Mouse (Mus musculus): ENCODE measurements around the gene Hebp1. TPM values are rescaled to one million over a fixed set of nuclear protein-coding genes. Genes with fewer than 3 reads are reported as not detected.

Hebp1 gene
- polyA plus RNA-seq, 1 experiment from 2014 or later: 4.7 TPM

- peak; percentile 25; the same call in 1 of the 2 replicates for ATAC-seq (replicated peaks)
- WGBS: 76% methylated on average over 6 of the region's 6 CpGs
Observed at GRCm38 (mm10) chr6:135168471-135168870, 29.4 kb downstream of the Hebp1 start.

GRCm38 (mm10) chr6:135167380-135168311 is 30.2 kb downstream of the Hebp1 start:
- ATAC-seq (replicated peaks): peak; percentile 89
- Histone ChIP-seq H3K4me2 (peak overlapping the region; percentile 89), H3K36me3 (replicated peaks) (no peaks in the 10 kb centered on the region), H3K27ac (no peak overlapping the region), H3K9me3 (no peaks in the 10 kb centered on the region), H3K27me3 (replicated peaks) (0 out of 2 replicates have a peak, but pooled peaks cover 2% of the 10 kb centered on the region), H3K4me3 (peak overlapping the region; percentile 42), H3K4me1 (peaks cover 10% of the 10 kb centered on the region; the same call in 1 of the 2 replicates), H3K9ac (peak overlapping the region; percentile 42)
- 3% methylated on average over 46 of the region's 46 CpGs for WGBS

More at GRCm38 (mm10) chr6:135168471-135168870, 29.4 kb downstream of the Hebp1 start:
- Histone ChIP-seq H3K9ac (no peak overlapping the region), H3K4me1 (peaks cover 10% of the 10 kb centered on the region; the same call in 1 of the 2 replicates), H3K27ac (no peak overlapping the region), H3K36me3 (replicated peaks) (no peaks in the 10 kb centered on the region), H3K9me3 (no peaks in the 10 kb centered on the region), H3K4me3 (peak overlapping the region; percentile 42), H3K27me3 (replicated peaks) (0 out of 2 replicates have a peak, but pooled peaks cover 2% of the 10 kb centered on the region), H3K4me2 (peak overlapping the region; percentile 89)

GRCm38 (mm10) chr6:135166712-135167111 is 31.1 kb downstream of the Hebp1 start:
- Histone ChIP-seq H3K36me3 (replicated peaks) (no peaks in the 10 kb centered on the region), H3K27me3 (replicated peaks) (0 out of 2 replicates have a peak, but pooled peaks cover 2% of the 10 kb centered on the region), H3K9me3 (no peaks in the 10 kb centered on the region), H3K9ac (no peak overlapping the region), H3K27ac (no peak overlapping the region), H3K4me1 (peaks cover 10% of the 10 kb centered on the region; the same call in 1 of the 2 replicates), H3K4me3 (no peak overlapping the region), H3K4me2 (no peak overlapping the region)
- no peak for ATAC-seq (replicated peaks)
- WGBS: 58% methylated on average over 5 of the region's 5 CpGs

- 86% methylated on average over 3 of the region's 3 CpGs for WGBS
- H3K9ac ChIP-seq: no peak overlapping the region
- ATAC-seq (replicated peaks): no peak
- H3K36me3 ChIP-seq (replicated peaks): no peaks in the 10 kb centered on the region
- H3K27me3 ChIP-seq (replicated peaks): 0 out of 2 replicates have a peak, but pooled peaks cover 2% of the 10 kb centered on the region
- no peaks in the 10 kb centered on the region for H3K9me3 ChIP-seq
- H3K27ac ChIP-seq: no peak overlapping the region
- H3K4me3 ChIP-seq: no peak overlapping the region
- no peak overlapping the region for H3K4me2 ChIP-seq
- H3K4me1 ChIP-seq: peaks cover 10% of the 10 kb centered on the region; the same call in 1 of the 2 replicates
Observed at GRCm38 (mm10) chr6:135166262-135166661, 31.6 kb downstream of the Hebp1 start.

- Histone ChIP-seq H3K4me2 (no peak overlapping the region), H3K9ac (no peak overlapping the region), H3K27ac (no peak overlapping the region), H3K36me3 (replicated peaks) (no peaks in the 10 kb centered on the region), H3K27me3 (replicated peaks) (0 out of 2 replicates have a peak, but pooled peaks cover 2% of the 10 kb centered on the region), H3K9me3 (no peaks in the 10 kb centered on the region), H3K4me1 (peaks cover 10% of the 10 kb centered on the region; the same call in 1 of the 2 replicates), H3K4me3 (no peak overlapping the region)
- 81% methylated on average over 2 of the region's 2 CpGs for WGBS
- no peak for ATAC-seq (replicated peaks)
Observed at GRCm38 (mm10) chr6:135165706-135166105, 32.1 kb downstream of the Hebp1 start.

- Histone ChIP-seq H3K4me2 (no peak overlapping the region), H3K9me3 (no peaks in the 10 kb centered on the region), H3K27me3 (replicated peaks) (0 out of 2 replicates have a peak, but pooled peaks cover 2% of the 10 kb centered on the region), H3K4me1 (peaks cover 10% of the 10 kb centered on the region; the same call in 1 of the 2 replicates), H3K4me3 (no peak overlapping the region), H3K36me3 (replicated peaks) (no peaks in the 10 kb centered on the region), H3K27ac (no peak overlapping the region), H3K9ac (no peak overlapping the region)
- WGBS: 90% methylated on average over 3 of the region's 3 CpGs
- ATAC-seq (replicated peaks): no peak
Observed at GRCm38 (mm10) chr6:135165191-135165590, 32.6 kb downstream of the Hebp1 start.

- ATAC-seq (replicated peaks): no peak
- H3K27ac ChIP-seq: no peak overlapping the region
- H3K4me2 ChIP-seq: no peak overlapping the region
- no peak overlapping the region for H3K4me3 ChIP-seq
- H3K4me1 ChIP-seq: peaks cover 6% of the 10 kb centered on the region; the same call in 1 of the 2 replicates
- H3K9me3 ChIP-seq: no peaks in the 10 kb centered on the region
- H3K27me3 ChIP-seq (replicated peaks): 0 out of 2 replicates have a peak, but pooled peaks cover 2% of the 10 kb centered on the region
- no peaks in the 10 kb centered on the region for H3K36me3 ChIP-seq (replicated peaks)
- no peak overlapping the region for H3K9ac ChIP-seq
- 80% methylated on average over 4 of the region's 4 CpGs for WGBS
Observed at GRCm38 (mm10) chr6:135162861-135163260, 35.0 kb downstream of the Hebp1 start.

GRCm38 (mm10) chr6:135162311-135162710 is 35.5 kb downstream of the Hebp1 start:
- WGBS: 86% methylated on average over 3 of the region's 3 CpGs
- ATAC-seq (replicated peaks): no peak

GRCm38 (mm10) chr6:135161356-135161755 is 36.5 kb downstream of the Hebp1 start:
- Histone ChIP-seq H3K36me3 (replicated peaks) (no peaks in the 10 kb centered on the region), H3K4me2 (no peak overlapping the region), H3K27ac (no peak overlapping the region), H3K9me3 (no peaks in the 10 kb centered on the region), H3K9ac (no peak overlapping the region), H3K4me3 (no peak overlapping the region), H3K4me1 (no peaks in the 10 kb centered on the region), H3K27me3 (replicated peaks) (no peaks in the 10 kb centered on the region)
- WGBS: 82% methylated on average over 4 of the region's 4 CpGs
- no peak for ATAC-seq (replicated peaks)

More at GRCm38 (mm10) chr6:135162311-135162710, 35.5 kb downstream of the Hebp1 start:
- no peak overlapping the region for H3K9ac ChIP-seq
- no peak overlapping the region for H3K4me3 ChIP-seq
- H3K27me3 ChIP-seq (replicated peaks): 0 out of 2 replicates have a peak, but pooled peaks cover 2% of the 10 kb centered on the region
- H3K4me2 ChIP-seq: no peak overlapping the region
- no peaks in the 10 kb centered on the region for H3K36me3 ChIP-seq (replicated peaks)
- H3K4me1 ChIP-seq: 0 out of 2 replicates have a peak, but pooled peaks cover 2% of the 10 kb centered on the region
- no peaks in the 10 kb centered on the region for H3K9me3 ChIP-seq
- H3K27ac ChIP-seq: no peak overlapping the region

- no peak overlapping the region for H3K4me3 ChIP-seq
- H3K9me3 ChIP-seq: no peaks in the 10 kb centered on the region
- H3K27ac ChIP-seq: no peak overlapping the region
- no peak overlapping the region for H3K9ac ChIP-seq
- H3K27me3 ChIP-seq (replicated peaks): no peaks in the 10 kb centered on the region
- no peaks in the 10 kb centered on the region for H3K36me3 ChIP-seq (replicated peaks)
- WGBS: 31% methylated on average over 4 of the region's 4 CpGs
- no peaks in the 10 kb centered on the region for H3K4me1 ChIP-seq
- ATAC-seq (replicated peaks): no peak
- no peak overlapping the region for H3K4me2 ChIP-seq
Observed at GRCm38 (mm10) chr6:135158509-135158908, 39.3 kb downstream of the Hebp1 start.

- no peak overlapping the region for H3K4me2 ChIP-seq
- no peaks in the 10 kb centered on the region for H3K9me3 ChIP-seq
- H3K4me3 ChIP-seq: no peak overlapping the region
- H3K27me3 ChIP-seq (replicated peaks): no peaks in the 10 kb centered on the region
- ATAC-seq (replicated peaks): no peak
- H3K27ac ChIP-seq: no peak overlapping the region
- no peaks in the 10 kb centered on the region for H3K4me1 ChIP-seq
- H3K9ac ChIP-seq: no peak overlapping the region
- 79% methylated on average over 4 of the region's 4 CpGs for WGBS
- H3K36me3 ChIP-seq (replicated peaks): no peaks in the 10 kb centered on the region
Observed at GRCm38 (mm10) chr6:135157496-135157895, 40.3 kb downstream of the Hebp1 start.

GRCm38 (mm10) chr6:135156597-135156996 is 41.2 kb downstream of the Hebp1 start:
- H3K9me3 ChIP-seq: no peaks in the 10 kb centered on the region

More at GRCm38 (mm10) chr6:135156597-135156996, 41.2 kb downstream of the Hebp1 start:
- Histone ChIP-seq H3K9ac (no peak overlapping the region), H3K27me3 (replicated peaks) (no peaks in the 10 kb centered on the region), H3K36me3 (replicated peaks) (no peaks in the 10 kb centered on the region), H3K27ac (no peak overlapping the region), H3K4me3 (no peak overlapping the region), H3K4me2 (no peak overlapping the region), H3K4me1 (no peaks in the 10 kb centered on the region)
- no peak for ATAC-seq (replicated peaks)
- WGBS: 85% methylated on average over 8 of the region's 8 CpGs
